Mouse (Mus musculus): ENCODE measurements around the gene C1qbp. TPM values are rescaled to one million over a fixed set of nuclear protein-coding genes. Genes with fewer than 3 reads are reported as not detected.

C1qbp gene
- total and polyA plus RNA-seq, 3 experiments: 99.0 to 216 (median 195) TPM

GRCm38 (mm10) chr11:70935316-70935715 is 47.5 kb downstream of the C1qbp start:
- WGBS: 96% methylated on average over 7 of the region's 7 CpGs
- Histone ChIP-seq H3K9ac (ENCODE audit: low read depth, low read length) (no peak overlapping the region), H3K27me3 (ENCODE audit: control insufficient read depth, insufficient read depth, low read length) (no peaks in the 10 kb centered on the region), H3K4me1 (ENCODE audit: control insufficient read depth, insufficient read depth, low read length) (no peaks in the 10 kb centered on the region), H3K4me3 (no peak overlapping the region), H3K27ac (no peak overlapping the region), H3K79me2 (replicated peaks; ENCODE audit: control insufficient read depth, insufficient read depth, low read length) (no peaks in the 10 kb centered on the region), H3K36me3 (ENCODE audit: control insufficient read depth, insufficient read depth, low read length) (peaks cover 2% of the 10 kb centered on the region; the same call in 1 of the 2 replicates)
- intact Hi-C loops (cut with DNase I): no loop called here
- DNase-seq: no peak
- no peak for TF ChIP-seq EP300 (IDR thresholded peaks at IDR 0.05; ENCODE audit: insufficient read depth, low read depth, low read length)
- no peak for TF ChIP-seq CTCF (IDR thresholded peaks at IDR 0.05)
- TF ChIP-seq POLR2A (IDR thresholded peaks at IDR 0.05; ENCODE audit: insufficient read depth, low read depth, low read length): no peak

- Histone ChIP-seq H3K36me3 (ENCODE audit: control insufficient read depth, insufficient read depth, low read length) (peaks cover 2% of the 10 kb centered on the region; the same call in 1 of the 2 replicates), H3K27ac (no peak overlapping the region), H3K27me3 (ENCODE audit: control insufficient read depth, insufficient read depth, low read length) (no peaks in the 10 kb centered on the region), H3K79me2 (replicated peaks; ENCODE audit: control insufficient read depth, insufficient read depth, low read length) (no peaks in the 10 kb centered on the region), H3K4me3 (no peak overlapping the region), H3K9ac (ENCODE audit: low read depth, low read length) (no peak overlapping the region), H3K4me1 (ENCODE audit: control insufficient read depth, insufficient read depth, low read length) (no peaks in the 10 kb centered on the region)
- intact Hi-C loops (cut with DNase I): no loop called here
- DNase-seq: no peak
- TF ChIP-seq CTCF (IDR thresholded peaks at IDR 0.05): no peak
- no peak for TF ChIP-seq POLR2A (IDR thresholded peaks at IDR 0.05; ENCODE audit: insufficient read depth, low read depth, low read length)
- TF ChIP-seq EP300 (IDR thresholded peaks at IDR 0.05; ENCODE audit: insufficient read depth, low read depth, low read length): no peak
- WGBS: 93% methylated on average over 5 of the region's 5 CpGs
Measured at GRCm38 (mm10) chr11:70931461-70931860, 51.4 kb downstream of the C1qbp start.

Other genes with a start within 250 kb of the C1qbp start
- 1 to 10 TPM; 7.5 to 8.5 TPM for gene Zfp3, start 218.8 kb downstream of the C1qbp start, total RNA-seq (2021)
- 1.5 and 3.5 TPM in 2 replicates for gene Zfp3, start 218.8 kb downstream of the C1qbp start, polyA plus RNA-seq (2012; rRNA removed)
- under 1 TPM; 0.27 to 0.70 TPM for gene Scimp, start 170.4 kb downstream of the C1qbp start, total RNA-seq (2021)
- 0.84 and 1.00 TPM in 2 replicates for gene Scimp, start 170.4 kb downstream of the C1qbp start, polyA plus RNA-seq (2012; rRNA removed)
- gene Rabep1, start 138.2 kb downstream of the C1qbp start, total RNA-seq (2021): 10 to 100 TPM; 36.0 to 37.2 TPM
- 3.7 and 7.7 TPM in 2 replicates for gene Rabep1, start 138.2 kb downstream of the C1qbp start, polyA plus RNA-seq (2012; rRNA removed)
- 10 to 100 TPM; 47.3 TPM for gene Nup88, start 13.1 kb downstream of the C1qbp start, total RNA-seq (2021)
- 24.4 and 42.4 TPM in 2 replicates for gene Nup88, start 13.1 kb downstream of the C1qbp start, polyA plus RNA-seq (2012; rRNA removed)
- gene Rpain, start 12.8 kb downstream of the C1qbp start, total RNA-seq (2021): 10 to 100 TPM; 13.8 to 16.3 TPM
- gene Rpain, start 12.8 kb downstream of the C1qbp start, polyA plus RNA-seq (2012; rRNA removed): 14.8 and 28.1 TPM in 2 replicates
- 10 to 100 TPM in 1 of 2 experiments, 1 to 10 TPM in 1; 8.5 to 10.2 TPM for gene Dhx33, start 21.4 kb upstream of the C1qbp start, total RNA-seq (2021)
- gene Dhx33, start 21.4 kb upstream of the C1qbp start, polyA plus RNA-seq (2012; rRNA removed): 12.9 and 18.9 TPM in 2 replicates
- gene Mis12, start 36.6 kb upstream of the C1qbp start, total RNA-seq (2021): 1 to 10 TPM; 7.5 to 9.2 TPM
- 3.4 and 4.5 TPM in 2 replicates for gene Mis12, start 36.6 kb upstream of the C1qbp start, polyA plus RNA-seq (2012; rRNA removed)
- gene Derl2, start 36.8 kb upstream of the C1qbp start, total RNA-seq (2021): 10 to 100 TPM; 35.8 to 42.2 TPM
- gene Derl2, start 36.8 kb upstream of the C1qbp start, polyA plus RNA-seq (2012; rRNA removed): 14.2 and 29.8 TPM in 2 replicates
- under 1 TPM; 0.31 to 0.59 TPM for gene 6330403K07Rik, start 50.5 kb upstream of the C1qbp start, total RNA-seq (2021)
- 0.47 and 0.56 TPM in 2 replicates for gene 6330403K07Rik, start 50.5 kb upstream of the C1qbp start, polyA plus RNA-seq (2012; rRNA removed)
- 1 to 10 TPM; 1.1 to 1.2 TPM for gene Nlrp1a, start 161.7 kb upstream of the C1qbp start, total RNA-seq (2021)
- 0.04 TPM in 1 of 2 replicates, not detected in the other for gene Nlrp1a, start 161.7 kb upstream of the C1qbp start, polyA plus RNA-seq (2012; rRNA removed)
- under 1 TPM; 0.11 to 0.23 TPM for gene Nlrp1b, start 247.7 kb upstream of the C1qbp start, total RNA-seq (2021)
- gene Nlrp1b, start 247.7 kb upstream of the C1qbp start, polyA plus RNA-seq (2012; rRNA removed): 0.15 and 0.18 TPM in 2 replicates

All from heart, adult 2 months (tissue).